Mouse (Mus musculus): ENCODE data around the gene Rora. TPM values are rescaled to one million over a fixed set of nuclear protein-coding genes. Genes with fewer than 3 reads are reported as not detected.

Rora gene
- polyA plus RNA-seq, 1 experiment from 2014 or later = 23.2 TPM

DNA sequence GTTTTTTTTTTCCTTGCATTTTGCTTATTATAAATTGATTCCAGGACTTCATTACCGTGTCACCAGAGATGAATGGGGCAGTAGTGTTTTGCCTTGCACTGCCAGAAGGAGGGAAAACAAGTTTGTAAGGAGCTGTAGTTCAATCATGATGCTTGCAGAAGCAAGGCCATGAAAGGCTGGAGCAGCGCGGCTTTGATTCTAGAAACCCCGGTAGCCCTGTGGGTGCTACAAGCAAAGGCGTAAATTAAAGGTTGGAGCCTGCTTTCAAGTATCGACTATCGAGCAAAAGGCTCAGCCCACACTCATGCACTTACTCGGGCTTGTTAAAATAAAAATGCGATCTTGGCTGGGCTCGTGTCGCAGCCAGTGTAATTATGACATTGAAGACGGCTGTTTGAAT, 656.9 kb downstream of the Rora start:
- Histone ChIP-seq H3K4me3 (ENCODE audit: low read depth, low read length) (no peak overlapping the region), H3K27me3 (ENCODE audit: control insufficient read depth, insufficient read depth, low read length) (no peaks in the 10 kb centered on the region), H3K36me3 (ENCODE audit: control insufficient read depth, insufficient read depth, low read length) (no peaks in the 10 kb centered on the region), H3K9me3 (ENCODE audit: control insufficient read depth, low read length) (no peaks in the 10 kb centered on the region), H3K27ac (ENCODE audit: low read depth, low read length) (no peak overlapping the region), H3K9ac (replicated peaks; ENCODE audit: low read depth, low read length) (no peak overlapping the region), H3K4me1 (ENCODE audit: control insufficient read depth, insufficient read depth, low read length) (0 out of 2 replicates have a peak, but pooled peaks cover 2% of the 10 kb centered on the region), H3K4me2 (ENCODE audit: low read depth, low read length) (no peak overlapping the region)
- ATAC-seq (ENCODE audit: low read depth) = no peak
- 55% methylated on average over 12 of the region's 12 CpGs for WGBS

DNA sequence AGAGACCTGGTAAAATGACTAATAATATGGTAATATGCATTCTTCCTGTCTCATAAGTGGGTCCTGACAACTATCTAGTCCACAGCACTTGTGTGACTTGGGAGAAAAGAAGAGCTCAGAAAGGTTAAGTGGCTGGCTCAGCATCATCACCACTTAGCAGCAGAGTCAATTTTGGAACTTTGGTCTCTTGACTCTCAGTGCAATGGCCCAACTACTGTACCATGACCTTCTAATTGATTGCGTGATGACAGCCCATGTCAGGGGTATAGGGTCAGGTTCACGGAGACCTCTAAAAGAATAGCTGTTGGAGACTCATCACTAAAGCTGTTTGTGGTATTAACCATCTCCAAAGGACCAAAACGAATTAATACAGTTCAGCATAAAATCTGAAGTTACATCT, 659.7 kb downstream of the Rora start:
- Histone ChIP-seq H3K4me1 (ENCODE audit: control insufficient read depth, insufficient read depth, low read length) (0 out of 2 replicates have a peak, but pooled peaks cover 2% of the 10 kb centered on the region), H3K9me3 (ENCODE audit: control insufficient read depth, low read length) (no peaks in the 10 kb centered on the region), H3K4me3 (ENCODE audit: low read depth, low read length) (no peak overlapping the region), H3K27me3 (ENCODE audit: control insufficient read depth, insufficient read depth, low read length) (no peaks in the 10 kb centered on the region), H3K4me2 (ENCODE audit: low read depth, low read length) (no peak overlapping the region), H3K36me3 (ENCODE audit: control insufficient read depth, insufficient read depth, low read length) (no peaks in the 10 kb centered on the region), H3K9ac (replicated peaks; ENCODE audit: low read depth, low read length) (no peak overlapping the region), H3K27ac (ENCODE audit: low read depth, low read length) (no peak overlapping the region)
- 80% methylated on average over 3 of the region's 3 CpGs for WGBS
- no peak for ATAC-seq (ENCODE audit: low read depth)

DNA sequence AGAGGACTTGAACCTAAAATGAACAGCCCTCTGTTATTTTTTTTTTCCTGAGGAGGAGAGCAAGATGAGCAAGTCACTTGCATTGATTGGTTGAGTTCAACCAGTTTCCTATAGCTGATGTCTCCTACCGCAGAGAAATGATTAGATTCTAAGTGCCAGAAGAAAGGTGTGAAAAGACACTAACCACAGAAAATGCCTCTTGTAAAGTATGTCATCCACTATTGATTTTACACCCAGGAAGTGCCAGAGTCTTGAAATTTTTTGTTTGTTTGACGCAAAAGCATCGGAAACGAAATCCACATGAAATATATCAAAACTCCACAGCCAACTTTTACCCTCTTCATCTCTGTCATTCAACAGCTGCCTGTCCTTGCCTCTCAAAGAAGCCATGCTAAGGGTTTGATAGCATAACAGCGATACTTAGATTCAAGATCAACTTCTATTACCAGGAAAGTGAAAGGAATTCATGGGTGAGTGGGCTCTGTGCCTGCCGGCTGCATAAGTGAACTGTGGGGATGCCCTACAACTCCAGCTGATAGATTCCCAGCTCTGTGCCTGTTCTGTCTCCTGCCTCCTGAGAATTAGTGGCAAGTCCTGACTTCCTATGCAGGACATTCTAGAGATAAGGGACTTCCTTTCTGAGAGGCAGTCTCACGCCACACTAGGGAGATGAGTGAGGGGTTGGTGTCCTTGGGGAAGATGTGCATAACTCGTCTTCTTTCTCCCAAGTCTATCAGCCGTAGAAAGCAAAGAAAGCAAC, 661.0 kb downstream of the Rora start:
- Histone ChIP-seq H3K4me3 (ENCODE audit: low read depth, low read length) (no peak overlapping the region), H3K9ac (replicated peaks; ENCODE audit: low read depth, low read length) (no peak overlapping the region), H3K9me3 (ENCODE audit: control insufficient read depth, low read length) (no peaks in the 10 kb centered on the region), H3K4me2 (ENCODE audit: low read depth, low read length) (no peak overlapping the region), H3K36me3 (ENCODE audit: control insufficient read depth, insufficient read depth, low read length) (no peaks in the 10 kb centered on the region), H3K27me3 (ENCODE audit: control insufficient read depth, insufficient read depth, low read length) (no peaks in the 10 kb centered on the region), H3K4me1 (ENCODE audit: control insufficient read depth, insufficient read depth, low read length) (0 out of 2 replicates have a peak, but pooled peaks cover 2% of the 10 kb centered on the region), H3K27ac (ENCODE audit: low read depth, low read length) (no peak overlapping the region)
- ATAC-seq (ENCODE audit: low read depth) = no peak
- WGBS = 90% methylated on average over 9 of the region's 9 CpGs

DNA sequence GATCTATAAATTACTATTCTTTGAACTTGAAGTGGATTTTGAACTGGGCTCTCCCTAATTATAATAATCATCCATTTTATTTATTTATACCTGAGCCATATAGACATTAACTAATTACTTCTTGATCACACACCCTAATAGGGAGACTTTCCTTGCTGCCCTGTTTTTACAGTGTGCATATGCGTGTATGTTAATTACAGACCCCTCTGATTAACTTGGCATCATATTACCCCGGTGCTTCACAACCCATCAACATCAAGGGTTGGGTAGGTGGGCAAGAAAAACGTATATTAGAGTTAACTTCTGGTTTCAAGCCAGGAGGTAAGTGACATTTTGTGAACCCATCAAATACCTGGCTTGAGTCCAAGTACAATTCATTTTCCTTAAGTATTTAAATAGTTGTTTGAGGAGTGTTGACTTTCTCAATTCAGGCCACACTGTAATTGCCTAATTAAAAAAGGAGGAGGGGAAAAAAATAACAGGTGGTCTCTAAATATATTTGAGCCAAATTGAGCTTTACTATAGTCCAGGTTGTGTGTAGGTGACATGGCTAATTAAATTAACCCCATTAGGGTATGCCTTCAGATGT, 664.0 kb downstream of the Rora start:
- H3K36me3 ChIP-seq (ENCODE audit: control insufficient read depth, insufficient read depth, low read length) = no peaks in the 10 kb centered on the region
- no peak for ATAC-seq (ENCODE audit: low read depth)
- no peaks in the 10 kb centered on the region for H3K9me3 ChIP-seq (ENCODE audit: control insufficient read depth, low read length)
- H3K9ac ChIP-seq (replicated peaks; ENCODE audit: low read depth, low read length) = no peak overlapping the region
- no peak overlapping the region for H3K27ac ChIP-seq (ENCODE audit: low read depth, low read length)
- H3K27me3 ChIP-seq (ENCODE audit: control insufficient read depth, insufficient read depth, low read length) = no peaks in the 10 kb centered on the region
- 59% methylated on average over 3 of the region's 3 CpGs for WGBS
- H3K4me1 ChIP-seq (ENCODE audit: control insufficient read depth, insufficient read depth, low read length) = no peaks in the 10 kb centered on the region
- H3K4me2 ChIP-seq (ENCODE audit: low read depth, low read length) = no peak overlapping the region
- H3K4me3 ChIP-seq (ENCODE audit: low read depth, low read length) = no peak overlapping the region

DNA sequence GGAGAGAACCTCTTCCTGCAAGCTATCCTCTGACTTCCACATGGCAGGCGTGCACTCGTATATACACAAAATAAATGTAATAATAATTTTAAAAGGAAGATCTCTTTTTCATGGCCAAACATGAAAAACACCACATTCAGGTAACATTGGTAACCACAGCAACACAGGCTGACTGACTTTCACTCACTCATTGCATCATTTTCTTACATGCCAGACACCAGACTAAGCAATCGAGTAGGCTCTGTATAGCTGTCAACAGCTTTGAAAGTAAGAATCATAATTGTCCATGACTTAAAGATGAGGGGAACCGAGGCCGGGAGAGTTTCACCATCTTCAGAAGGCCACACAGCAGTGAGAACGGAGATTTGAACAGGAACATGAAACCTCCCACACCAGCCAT, 665.8 kb downstream of the Rora start:
- H3K9ac ChIP-seq (replicated peaks; ENCODE audit: low read depth, low read length) = no peak overlapping the region
- WGBS = 91% methylated on average over 6 of the region's 6 CpGs
- no peaks in the 10 kb centered on the region for H3K36me3 ChIP-seq (ENCODE audit: control insufficient read depth, insufficient read depth, low read length)
- no peak overlapping the region for H3K27ac ChIP-seq (ENCODE audit: low read depth, low read length)
- H3K4me3 ChIP-seq (ENCODE audit: low read depth, low read length) = no peak overlapping the region
- H3K4me1 ChIP-seq (ENCODE audit: control insufficient read depth, insufficient read depth, low read length) = no peaks in the 10 kb centered on the region
- no peak for ATAC-seq (ENCODE audit: low read depth)
- no peaks in the 10 kb centered on the region for H3K9me3 ChIP-seq (ENCODE audit: control insufficient read depth, low read length)
- no peak overlapping the region for H3K4me2 ChIP-seq (ENCODE audit: low read depth, low read length)
- no peaks in the 10 kb centered on the region for H3K27me3 ChIP-seq (ENCODE audit: control insufficient read depth, insufficient read depth, low read length)

DNA sequence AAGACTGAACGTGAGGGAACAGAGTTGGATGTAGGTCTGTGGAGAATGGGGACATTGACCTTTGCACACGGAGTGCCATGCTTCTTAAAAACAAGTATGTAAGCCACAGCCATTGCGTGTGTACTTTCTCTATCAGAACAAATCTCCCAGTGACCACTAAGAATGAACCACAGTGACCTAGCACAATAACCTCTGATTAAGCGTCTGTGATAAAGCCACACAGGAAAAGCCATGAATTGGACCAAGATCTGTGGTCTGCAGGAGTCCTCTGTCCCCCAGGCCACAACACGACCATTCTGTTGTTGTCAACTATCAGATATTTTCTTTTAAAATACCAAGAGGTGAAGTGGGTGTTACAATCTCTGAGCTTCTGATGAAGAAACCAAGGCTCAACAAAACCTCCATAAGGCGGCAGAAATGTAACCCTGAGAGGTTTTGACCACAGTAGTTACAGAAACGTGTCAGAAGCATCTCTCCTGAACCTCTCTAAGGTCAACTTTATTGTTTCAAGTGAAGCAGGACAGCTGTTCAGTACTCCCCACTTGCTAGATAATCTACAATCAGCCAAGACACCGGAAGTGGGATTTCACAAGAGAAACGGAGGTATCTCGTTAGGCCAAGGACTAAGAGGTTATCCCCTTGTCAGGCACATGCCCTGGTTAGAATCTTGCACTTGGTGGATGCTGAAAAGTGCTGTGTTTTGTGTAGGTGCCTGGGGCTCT, 666.5 kb downstream of the Rora start:
- Histone ChIP-seq H3K36me3 (ENCODE audit: control insufficient read depth, insufficient read depth, low read length) (no peaks in the 10 kb centered on the region), H3K27ac (ENCODE audit: low read depth, low read length) (no peak overlapping the region), H3K4me1 (ENCODE audit: control insufficient read depth, insufficient read depth, low read length) (no peaks in the 10 kb centered on the region), H3K9me3 (ENCODE audit: control insufficient read depth, low read length) (no peaks in the 10 kb centered on the region), H3K9ac (replicated peaks; ENCODE audit: low read depth, low read length) (no peak overlapping the region), H3K4me2 (ENCODE audit: low read depth, low read length) (no peak overlapping the region), H3K4me3 (ENCODE audit: low read depth, low read length) (no peak overlapping the region), H3K27me3 (ENCODE audit: control insufficient read depth, insufficient read depth, low read length) (no peaks in the 10 kb centered on the region)
- ATAC-seq (ENCODE audit: low read depth) = no peak
- WGBS = 75% methylated on average over 10 of the region's 10 CpGs

DNA sequence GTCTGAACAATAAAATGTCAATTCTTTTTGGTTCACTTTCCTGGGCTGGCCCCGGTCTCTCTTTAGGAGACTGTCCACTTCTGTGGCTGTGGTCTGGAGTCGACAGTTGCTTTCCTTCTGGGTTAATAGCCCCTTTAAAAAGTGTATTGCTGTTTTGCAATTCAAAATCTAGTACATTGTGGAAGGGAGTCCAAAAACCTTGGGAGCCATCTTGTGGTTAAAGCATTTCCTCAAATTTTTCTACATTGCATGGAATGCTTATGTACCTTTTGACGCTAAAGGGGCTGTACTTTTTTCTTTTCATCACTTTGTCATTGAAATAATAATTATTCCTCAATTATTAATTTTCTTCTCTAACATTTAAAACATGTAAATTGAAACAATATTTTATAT, 667.0 kb downstream of the Rora start:
- H3K36me3 ChIP-seq (ENCODE audit: control insufficient read depth, insufficient read depth, low read length) = no peaks in the 10 kb centered on the region
- no peaks in the 10 kb centered on the region for H3K9me3 ChIP-seq (ENCODE audit: control insufficient read depth, low read length)
- H3K27ac ChIP-seq (ENCODE audit: low read depth, low read length) = no peak overlapping the region
- H3K9ac ChIP-seq (replicated peaks; ENCODE audit: low read depth, low read length) = no peak overlapping the region
- no peak overlapping the region for H3K4me3 ChIP-seq (ENCODE audit: low read depth, low read length)
- no peaks in the 10 kb centered on the region for H3K27me3 ChIP-seq (ENCODE audit: control insufficient read depth, insufficient read depth, low read length)
- no peaks in the 10 kb centered on the region for H3K4me1 ChIP-seq (ENCODE audit: control insufficient read depth, insufficient read depth, low read length)
- no peak overlapping the region for H3K4me2 ChIP-seq (ENCODE audit: low read depth, low read length)
- no peak for ATAC-seq (ENCODE audit: low read depth)
- WGBS = 51% methylated on average over 3 of the region's 3 CpGs

DNA sequence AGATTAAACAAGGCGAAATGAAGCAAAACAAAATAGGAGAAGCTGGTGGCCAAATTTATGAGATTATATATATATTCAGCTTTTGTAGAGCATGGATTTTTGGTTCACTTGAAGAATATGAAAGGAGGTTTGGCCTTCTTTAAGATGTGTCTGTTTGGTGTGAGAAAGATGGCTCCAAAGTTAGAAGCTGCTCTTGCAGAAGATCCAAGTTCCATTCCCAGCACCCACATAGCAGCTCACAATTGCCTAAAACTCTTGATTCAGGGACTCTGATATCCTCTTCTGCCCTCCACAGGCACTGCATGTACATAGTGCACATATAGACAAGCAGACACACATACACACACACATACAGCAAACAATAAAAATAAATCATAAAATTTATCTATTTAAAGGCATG, 668.4 kb downstream of the Rora start:
- WGBS = 98% methylated on average over 1 of the region's 1 CpGs
- no peak overlapping the region for H3K4me2 ChIP-seq (ENCODE audit: low read depth, low read length)

DNA sequence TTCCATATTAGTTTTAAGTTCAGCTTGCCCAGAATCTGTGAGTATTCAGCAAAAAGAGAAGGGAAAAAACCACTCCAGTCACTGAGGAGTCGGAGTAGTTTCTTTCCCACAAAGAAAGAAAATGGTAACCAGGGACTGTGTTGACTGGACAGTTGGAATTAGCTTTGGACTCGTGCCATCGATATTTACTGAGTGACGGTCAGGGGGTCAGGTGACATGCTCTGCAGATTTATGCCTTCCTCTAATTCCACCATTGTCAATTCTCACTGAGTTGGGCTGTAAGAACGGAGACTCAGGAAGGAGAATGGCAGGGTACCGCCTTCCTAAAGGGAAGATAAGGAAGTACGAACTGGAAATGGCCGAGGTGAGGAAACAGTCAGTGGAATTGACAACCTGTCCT, 670.2 kb downstream of the Rora start:
- H3K27me3 ChIP-seq (ENCODE audit: control insufficient read depth, insufficient read depth, low read length) = no peaks in the 10 kb centered on the region
- no peaks in the 10 kb centered on the region for H3K9me3 ChIP-seq (ENCODE audit: control insufficient read depth, low read length)
- peaks cover 6% of the 10 kb centered on the region; the same call in 1 of the 2 replicates for H3K4me1 ChIP-seq (ENCODE audit: control insufficient read depth, insufficient read depth, low read length)
- ATAC-seq (ENCODE audit: low read depth) = no peak
- 0 out of 2 replicates have a peak overlapping the region, but pooled peaks have one; percentile 39 for H3K27ac ChIP-seq (ENCODE audit: low read depth, low read length)
- H3K4me2 ChIP-seq (ENCODE audit: low read depth, low read length) = no peak overlapping the region
- H3K36me3 ChIP-seq (ENCODE audit: control insufficient read depth, insufficient read depth, low read length) = no peaks in the 10 kb centered on the region
- 41% methylated on average over 8 of the region's 8 CpGs for WGBS
- H3K4me3 ChIP-seq (ENCODE audit: low read depth, low read length) = no peak overlapping the region
- H3K9ac ChIP-seq (replicated peaks; ENCODE audit: low read depth, low read length) = no peak overlapping the region

More for the DNA sequence above, 668.4 kb downstream of the Rora start:
- H3K36me3 ChIP-seq (ENCODE audit: control insufficient read depth, insufficient read depth, low read length) = no peaks in the 10 kb centered on the region
- H3K27ac ChIP-seq (ENCODE audit: low read depth, low read length) = no peak overlapping the region
- no peak overlapping the region for H3K4me3 ChIP-seq (ENCODE audit: low read depth, low read length)
- no peaks in the 10 kb centered on the region for H3K9me3 ChIP-seq (ENCODE audit: control insufficient read depth, low read length)
- no peak overlapping the region for H3K9ac ChIP-seq (replicated peaks; ENCODE audit: low read depth, low read length)
- peaks cover under 1% of the 10 kb centered on the region; the same call in 1 of the 2 replicates for H3K4me1 ChIP-seq (ENCODE audit: control insufficient read depth, insufficient read depth, low read length)
- no peaks in the 10 kb centered on the region for H3K27me3 ChIP-seq (ENCODE audit: control insufficient read depth, insufficient read depth, low read length)
- no peak for ATAC-seq (ENCODE audit: low read depth)

Measured in neural tube, embryonic 14.5 days (tissue).